Mouse (Mus musculus) intestine, embryonic 14.5 days (tissue): ENCODE results near the gene Kit. TPM values are rescaled to one million over a fixed set of nuclear protein-coding genes. Genes with fewer than 3 reads are reported as not detected.

Experiments used
- ATAC-seq: fragments of 200-750 bp; cut with Nextera tagmentation; replicated peaks from 2 replicates; pipeline ENCODE4 v1.8.0; 2017; ENCODE audit warnings: low read depth, moderate number of reproducible peaks, moderate TSS enrichment, moderate library complexity; ENCODE audit not compliant: low FRiP score, low TSS enrichment
- DNase-seq: peaks from one replicate; pipeline ENCODE4 v3.0.0-alpha.2; 2018; ENCODE audit warnings: low spot score
- H3K27ac ChIP-seq: fragments of 300-500 bp; sonication (generic); 2 replicates; pipeline ENCODE4 v1.5.1; 2014; ENCODE audit warnings: low read depth, mild to moderate bottlenecking, control low read depth
- H3K27me3 ChIP-seq: fragments of 300-500 bp; sonication (generic); replicated peaks from 2 replicates; pipeline ENCODE4 v1.6.1; 2014; ENCODE audit warnings: low read length, control low read depth; ENCODE audit not compliant: control insufficient read depth, insufficient read depth
- H3K36me3 ChIP-seq: fragments of 300-500 bp; sonication (generic); 2 replicates; pipeline ENCODE4 v1.6.1; 2014; ENCODE audit warnings: low read length, control low read depth; ENCODE audit not compliant: control insufficient read depth, insufficient read depth
- H3K4me1 ChIP-seq: fragments of 300-500 bp; sonication (generic); replicated peaks from 2 replicates; pipeline ENCODE4 v1.6.1; 2014; ENCODE audit warnings: low read length, control low read depth, mixed read lengths; ENCODE audit not compliant: control insufficient read depth, insufficient read depth
- H3K4me2 ChIP-seq: fragments of 300-500 bp; sonication (generic); 2 replicates; pipeline ENCODE4 v1.6.1; 2014; ENCODE audit warnings: low read length
- H3K4me3 ChIP-seq: fragments of 300-500 bp; sonication (generic); 2 replicates; pipeline ENCODE4 v1.5.1; 2014; ENCODE audit warnings: low read depth, low read length, control low read depth, mixed read lengths
- H3K9ac ChIP-seq: fragments of 300-500 bp; sonication (generic); 2 replicates; pipeline ENCODE4 v1.6.1; 2014; ENCODE audit warnings: mild to moderate bottlenecking, low read length
- H3K9me3 ChIP-seq: fragments of 300-500 bp; sonication (generic); 2 replicates; pipeline ENCODE4 v1.6.1; 2016; ENCODE audit warnings: low read length, control low read depth; ENCODE audit not compliant: control insufficient read depth
- WGBS: fragments of 180-500 bp; shearing (Covaris S2); extraction: QIAGEN DNeasy Blood & Tissue Kit; methylation state at CpG from one replicate; pipeline ENCODE4 v1.1.7; 2014; 5-methylcytosine and 5-hydroxymethylcytosine counted together
- polyA plus RNA-seq: library from polyadenylated mRNA; unstranded; fragments of >200 nt; fragmentation: Nextera tagmentation; extraction: Ambion mirVana; gene quantifications from 2 replicates; pipeline ENCODE4 v1.2.1, GENCODE M21; 2014

Kit gene
- polyA plus RNA-seq, 1 experiment from 2014 or later: 42.8 TPM

DNA sequence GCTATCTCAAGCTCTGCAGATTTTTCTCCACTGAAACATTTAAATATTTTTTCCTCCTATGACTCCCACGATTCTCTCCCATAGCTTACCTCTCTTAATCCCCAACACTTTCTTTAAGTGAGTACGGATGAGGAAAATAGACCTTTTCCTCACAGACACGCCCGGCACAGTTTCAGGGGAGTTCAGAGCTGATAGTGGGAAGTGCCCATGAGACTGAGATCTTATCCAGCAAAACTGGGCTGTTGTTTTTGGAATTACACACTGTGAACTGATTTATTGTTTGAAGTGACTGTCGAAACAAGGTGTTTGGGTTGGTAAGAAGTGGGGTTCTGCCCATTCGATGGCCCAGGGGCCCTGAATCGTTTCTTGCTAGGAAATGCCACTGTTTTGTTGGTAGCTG is 124.4 kb downstream of the Kit start:
- DNase-seq (no peak), ATAC-seq (no peak)
- Histone ChIP-seq H3K4me2 (no peak overlapping the region), H3K36me3 (no peaks in the 10 kb centered on the region), H3K9ac (no peak overlapping the region), H3K9me3 (peaks cover 6% of the 10 kb centered on the region; the same call in 1 of the 2 replicates), H3K4me3 (no peak overlapping the region), H3K27ac (no peak overlapping the region), H3K27me3 (no peaks in the 10 kb centered on the region), H3K4me1 (no peaks in the 10 kb centered on the region)
- 67% methylated on average over 7 of the region's 7 CpGs for WGBS

DNA sequence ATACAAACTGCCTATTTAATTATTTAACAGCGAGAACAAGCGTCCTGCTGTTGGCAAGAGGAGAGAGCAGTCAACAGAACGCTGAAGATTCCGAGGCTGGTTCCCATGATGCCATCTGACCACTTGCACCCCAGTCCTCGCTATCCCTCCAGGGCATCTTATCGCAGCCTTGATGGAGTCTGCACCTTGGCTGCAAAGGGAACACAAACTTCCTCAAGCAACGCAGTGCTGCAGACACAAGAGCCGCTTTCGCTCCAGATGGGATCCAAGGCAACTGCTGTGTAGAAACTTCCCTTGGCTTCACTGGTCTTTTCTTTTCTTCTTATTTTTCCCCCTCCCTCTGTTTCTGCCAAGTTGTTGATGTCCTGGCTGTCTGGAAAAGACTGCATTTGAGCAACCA is 124.8 kb downstream of the Kit start:
- no peak overlapping the region for H3K4me2 ChIP-seq
- H3K36me3 ChIP-seq: no peaks in the 10 kb centered on the region
- no peak overlapping the region for H3K4me3 ChIP-seq
- no peaks in the 10 kb centered on the region for H3K27me3 ChIP-seq
- peaks cover 6% of the 10 kb centered on the region; the same call in 1 of the 2 replicates for H3K9me3 ChIP-seq
- no peaks in the 10 kb centered on the region for H3K4me1 ChIP-seq
- no peak overlapping the region for H3K9ac ChIP-seq
- no peak for DNase-seq
- 75% methylated on average over 9 of the region's 9 CpGs for WGBS
- ATAC-seq: no peak
- H3K27ac ChIP-seq: no peak overlapping the region

DNA sequence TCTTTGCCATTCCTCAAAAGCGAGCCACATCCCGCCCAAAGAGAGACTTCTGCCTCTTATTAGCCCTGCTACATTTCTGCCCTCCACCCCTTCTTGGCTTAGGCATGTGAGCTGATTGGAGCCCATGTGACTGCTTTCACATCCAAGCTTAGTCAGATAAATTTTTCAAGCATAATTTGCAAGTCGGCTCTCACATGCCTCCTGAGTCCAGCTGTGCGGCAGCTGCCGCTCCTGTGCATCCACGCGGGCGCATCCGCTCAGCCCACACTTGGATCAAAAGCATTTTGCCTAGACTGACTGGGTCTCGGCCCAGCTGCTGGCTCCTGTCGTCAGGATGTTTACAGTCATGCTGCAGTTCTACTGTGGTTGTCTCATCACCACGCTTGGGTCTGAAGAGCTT is 126.9 kb downstream of the Kit start:
- Histone ChIP-seq H3K4me1 (no peaks in the 10 kb centered on the region), H3K27me3 (no peaks in the 10 kb centered on the region), H3K9ac (no peak overlapping the region), H3K9me3 (peaks cover 6% of the 10 kb centered on the region; the same call in 1 of the 2 replicates), H3K4me2 (no peak overlapping the region), H3K36me3 (no peaks in the 10 kb centered on the region), H3K4me3 (no peak overlapping the region), H3K27ac (no peak overlapping the region)
- ATAC-seq: 0 out of 2 replicates have a peak, but pooled peaks have one; percentile 23
- DNase-seq: no peak
- WGBS: 72% methylated on average over 12 of the region's 12 CpGs

DNA sequence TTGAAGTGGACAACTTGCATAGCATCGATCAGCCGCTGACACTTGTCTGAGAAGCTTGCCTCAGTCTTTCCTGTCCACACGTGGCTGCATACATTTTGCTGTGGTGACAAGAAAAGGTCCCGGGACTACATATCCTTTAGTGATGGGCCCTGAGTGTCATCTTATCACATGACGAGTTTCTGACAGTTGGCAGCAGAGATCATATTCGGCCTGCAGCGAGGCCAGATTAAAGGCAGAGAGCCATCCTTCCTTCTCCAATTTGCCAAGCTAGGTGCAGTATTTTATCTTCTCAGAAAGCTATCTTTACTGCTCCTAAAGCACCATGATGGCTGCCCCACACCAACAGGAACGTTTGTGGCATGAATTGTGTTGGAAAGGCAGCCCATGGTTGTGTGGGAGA is 127.4 kb downstream of the Kit start:
- no peaks in the 10 kb centered on the region for H3K27me3 ChIP-seq
- no peaks in the 10 kb centered on the region for H3K36me3 ChIP-seq
- no peak for ATAC-seq
- no peak overlapping the region for H3K27ac ChIP-seq
- H3K9me3 ChIP-seq: peaks cover 6% of the 10 kb centered on the region; the same call in 1 of the 2 replicates
- no peak for DNase-seq
- H3K4me1 ChIP-seq: no peaks in the 10 kb centered on the region
- no peak overlapping the region for H3K4me2 ChIP-seq
- H3K9ac ChIP-seq: no peak overlapping the region
- H3K4me3 ChIP-seq: no peak overlapping the region
- 89% methylated on average over 8 of the region's 8 CpGs for WGBS

DNA sequence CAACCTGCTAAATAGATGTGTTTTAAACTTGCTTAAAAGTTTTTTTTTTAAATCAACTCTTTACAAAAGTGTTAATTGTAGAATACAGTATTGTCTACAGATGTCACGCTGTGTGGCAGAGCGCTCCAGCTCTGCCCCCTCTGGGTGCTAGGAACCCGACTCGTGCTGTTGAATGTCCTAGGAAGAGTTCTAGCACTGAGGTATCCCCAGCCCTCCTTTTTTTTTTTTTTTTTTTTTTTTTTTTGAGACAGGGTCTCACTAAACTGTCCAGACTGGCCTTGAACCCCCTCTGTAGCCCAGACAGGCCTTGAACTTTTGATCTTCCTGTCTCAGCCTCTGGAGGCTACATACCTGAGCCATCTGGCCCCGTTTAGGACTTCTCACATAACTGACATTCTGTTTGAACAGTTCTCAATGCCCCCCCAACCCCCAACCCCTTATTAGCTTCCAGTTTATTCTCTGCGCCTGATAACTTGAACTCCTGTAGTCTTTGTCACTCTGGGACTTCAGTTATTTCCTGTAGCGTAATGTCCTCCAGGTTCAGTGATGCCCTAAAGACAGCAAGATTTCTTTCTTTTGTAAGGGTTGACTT is 130.0 kb downstream of the Kit start:
- Histone ChIP-seq H3K27ac (no peak overlapping the region), H3K4me3 (no peak overlapping the region), H3K27me3 (no peaks in the 10 kb centered on the region), H3K4me1 (no peaks in the 10 kb centered on the region), H3K36me3 (no peaks in the 10 kb centered on the region), H3K9ac (no peak overlapping the region), H3K4me2 (no peak overlapping the region), H3K9me3 (peaks cover 6% of the 10 kb centered on the region; the same call in 1 of the 2 replicates)
- ATAC-seq: no peak
- DNase-seq: no peak
- WGBS: 79% methylated on average over 7 of the region's 7 CpGs

DNA sequence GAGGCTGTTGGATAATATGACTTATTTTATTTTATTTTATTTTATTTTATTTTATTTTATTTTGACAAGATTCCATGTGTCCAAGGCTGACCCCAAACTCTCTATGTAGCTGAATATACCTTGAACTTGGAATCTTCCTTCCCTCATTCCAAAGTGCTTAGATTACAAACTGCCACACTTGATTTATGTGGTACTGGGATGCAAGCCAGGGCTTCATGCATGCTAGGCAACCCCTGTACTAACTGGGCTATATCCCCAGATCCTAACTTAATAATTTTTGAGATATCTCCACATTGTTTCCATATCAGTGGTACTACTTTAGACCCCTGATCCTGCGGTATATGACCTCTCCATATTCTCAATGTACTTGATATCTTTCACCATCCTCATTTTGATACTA is 130.7 kb downstream of the Kit start:
- Histone ChIP-seq H3K27me3 (no peaks in the 10 kb centered on the region), H3K9ac (no peak overlapping the region), H3K4me1 (no peaks in the 10 kb centered on the region), H3K27ac (no peak overlapping the region), H3K9me3 (peaks cover 6% of the 10 kb centered on the region; the same call in 1 of the 2 replicates), H3K4me3 (no peak overlapping the region), H3K36me3 (no peaks in the 10 kb centered on the region), H3K4me2 (no peak overlapping the region)
- no peak for DNase-seq
- WGBS: 83% methylated on average over 1 of the region's 1 CpGs
- ATAC-seq: no peak
